Mouse (Mus musculus) spleen, postnatal 36 days (tissue): ENCODE data around the gene Gm5800.
"Not testable (repeated sequence)": the region's sequence is repeated elsewhere in the genome, so short reads cannot be mapped to it uniquely, and the experiment has no call there.

Source experiments
- DNase-seq, 2 experiments: peaks; one replicate each; pipeline ENCODE4 v3.0.0; 2022; ENCODE audit warnings: low spot score in 2 of 2, mixed read lengths in 1 of 2

Gene Gm5800

DNA sequence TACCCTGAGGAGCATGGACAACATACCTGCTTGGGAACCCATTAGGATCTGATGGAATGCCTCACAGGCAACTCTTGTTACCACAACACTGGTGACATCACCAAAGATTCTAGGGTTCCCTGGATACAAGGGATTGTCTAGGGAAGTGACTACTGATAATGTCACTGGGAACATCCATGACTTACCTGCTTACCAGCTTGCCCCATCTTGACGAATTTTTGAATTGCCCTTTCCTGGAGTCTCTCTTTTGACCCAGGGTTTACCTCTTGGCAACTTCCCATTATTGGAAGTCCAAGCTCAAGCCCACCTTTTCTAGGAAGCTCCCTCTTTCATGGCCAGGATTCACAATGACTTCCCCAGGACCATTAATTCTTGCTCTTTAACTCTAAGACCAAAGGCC is at the start of gene Gm5800:
TSS of gene Gm5800 (minus strand) at position 101 of the 400 bp plus-strand sequence.
- no peak for DNase-seq

DNA sequence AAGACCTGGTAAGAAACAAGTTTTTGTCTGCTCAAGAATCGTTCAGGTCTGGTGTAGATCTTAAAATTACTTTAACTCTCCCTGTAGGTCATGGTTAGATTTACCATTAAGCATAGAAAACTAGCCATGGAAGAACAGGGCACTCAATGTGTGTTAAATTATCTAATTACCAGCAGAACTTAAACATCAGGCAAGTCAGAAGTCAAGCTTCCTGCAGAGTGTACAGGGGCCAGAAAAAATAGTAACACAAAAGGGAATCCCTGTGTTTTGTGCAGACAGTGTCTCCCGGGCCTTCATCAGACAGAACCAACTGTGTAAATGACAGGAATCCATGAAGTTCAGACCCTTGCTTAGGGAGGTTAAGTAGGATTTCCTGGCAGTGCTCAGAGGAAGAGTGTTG is 39.0 kb upstream of the Gm5800 start:
- DNase-seq, result no peak

DNA sequence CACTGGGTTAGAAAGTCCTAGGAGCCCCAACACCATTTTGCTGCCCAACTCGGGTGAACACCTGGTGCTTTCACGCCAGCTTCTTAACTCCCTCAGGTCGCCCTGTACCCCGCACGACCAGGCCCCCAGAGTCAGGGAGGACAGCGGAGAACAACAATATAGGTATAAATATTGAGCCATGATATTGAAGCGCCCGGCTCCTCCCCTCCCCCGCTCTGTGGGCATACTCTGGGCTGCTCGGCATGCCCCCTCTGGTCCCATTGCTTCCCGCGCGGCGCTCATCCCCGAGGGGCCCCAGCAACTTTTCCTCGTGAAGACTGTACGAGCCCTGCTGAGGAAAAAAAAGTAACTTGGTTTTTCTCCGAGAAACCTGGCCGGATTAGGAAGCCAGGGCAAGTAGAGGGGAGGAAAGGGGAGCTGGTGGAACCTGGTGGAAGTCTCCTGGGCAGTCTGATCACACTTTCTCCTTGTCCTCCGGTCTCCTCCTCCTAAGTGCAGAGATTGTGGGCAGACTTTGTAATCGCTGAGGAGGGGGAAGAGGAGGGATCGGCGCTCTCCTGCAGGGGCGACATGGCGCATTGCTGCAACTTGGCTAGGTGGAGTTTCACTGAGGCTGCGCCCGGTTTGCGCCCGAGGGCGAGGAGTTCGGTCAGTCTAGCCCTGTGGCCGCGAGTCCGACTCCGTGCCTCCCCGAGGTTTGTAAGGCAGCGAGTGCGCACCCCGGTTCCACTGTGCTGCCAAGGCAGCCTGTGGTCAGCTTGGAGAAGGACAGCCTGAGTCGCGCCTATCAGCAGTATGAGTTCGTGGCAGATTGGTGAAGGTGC is 23.6 kb upstream of the Gm5800 start:
- DNase-seq, result no peak

DNA sequence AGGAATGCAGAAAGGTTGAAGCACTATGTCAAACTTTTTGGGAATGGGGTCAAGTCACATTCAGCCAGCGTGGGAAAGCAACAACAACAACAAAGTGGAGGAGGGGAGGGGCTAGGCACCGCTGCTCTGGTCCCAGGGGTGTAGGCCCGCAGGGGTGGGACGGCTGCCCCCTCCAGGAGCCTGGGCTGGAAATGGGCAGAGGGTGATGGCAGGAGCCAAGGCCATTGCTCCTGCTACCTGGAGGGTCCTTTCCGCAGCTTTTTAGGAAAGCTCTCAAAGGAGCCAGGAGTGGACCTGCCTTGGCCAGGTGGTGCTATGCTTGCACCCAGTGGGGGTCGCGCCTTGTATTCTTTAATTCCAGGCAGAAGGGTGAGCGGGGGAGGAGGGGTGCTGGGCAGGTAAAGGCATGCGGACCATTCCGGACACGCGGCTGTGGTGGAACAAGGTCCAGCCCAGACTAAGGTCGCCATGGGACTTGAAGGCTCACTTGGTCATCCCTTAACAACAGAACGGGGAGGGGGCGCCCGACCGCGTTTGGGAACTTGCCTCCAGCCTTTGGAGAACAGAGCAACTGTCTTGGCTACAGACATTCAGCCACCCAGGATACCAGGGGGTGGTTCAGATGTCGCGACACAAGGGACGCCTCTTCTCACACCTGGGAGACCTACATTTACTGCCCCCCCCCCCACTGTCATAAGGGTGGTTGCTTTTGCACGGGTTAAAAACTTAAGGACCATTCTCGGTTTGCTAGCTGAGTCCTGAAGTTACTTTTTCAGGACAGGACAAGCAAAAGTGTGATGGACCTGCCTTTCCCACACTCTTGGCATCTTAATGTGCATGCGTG is 22.4 kb upstream of the Gm5800 start:
- DNase-seq, result no peak

- no peak for DNase-seq
Measured at GRCm38 (mm10) chr14:51738411-51739149, 21.6 kb upstream of the Gm5800 start.

DNA sequence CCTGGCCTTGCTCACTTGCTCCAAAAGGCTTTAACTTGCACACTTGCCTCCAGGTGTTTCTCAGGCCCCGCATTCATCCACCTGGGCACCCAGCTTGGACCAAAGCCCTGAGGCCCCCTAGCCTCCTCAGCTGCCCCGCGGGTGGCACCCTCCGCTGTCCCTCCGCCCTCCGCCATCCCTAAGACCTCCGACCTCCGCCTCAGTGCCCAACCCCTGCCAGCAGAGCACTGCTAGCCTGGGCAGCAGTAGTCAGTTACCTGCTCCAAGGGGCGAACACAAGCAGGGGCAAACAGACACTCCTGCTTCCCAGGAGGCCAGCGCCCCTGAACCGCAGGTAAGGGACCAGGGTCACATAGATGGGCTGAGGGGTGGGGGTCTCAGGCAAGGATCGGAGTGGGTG is 21.0 kb upstream of the Gm5800 start:
- no peak for DNase-seq

DNA sequence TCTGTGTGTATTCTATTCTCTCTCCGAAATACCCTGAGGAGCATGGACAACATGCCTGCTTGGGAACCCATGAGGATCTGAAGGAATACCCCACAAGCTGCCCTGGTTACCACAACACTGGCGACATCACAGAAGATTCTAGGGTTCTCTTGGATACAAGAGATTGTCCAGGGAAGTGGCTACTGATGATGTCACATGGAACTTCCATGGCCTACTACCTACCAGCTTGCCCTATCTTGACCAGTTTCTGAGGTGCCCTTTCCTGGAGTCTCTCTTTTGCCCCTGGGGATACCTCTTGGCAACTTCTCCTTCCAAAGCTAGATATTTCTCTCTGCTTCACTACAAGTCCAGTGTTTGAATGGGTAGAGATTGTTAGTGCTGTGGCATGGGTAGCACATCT is 21.6 kb downstream of the Gm5800 start, which contains the start of gene Gm17079:
TSS of gene Gm17079 (minus strand) at position 101 of the 400 bp plus-strand sequence.
- not testable (repeated sequence) for DNase-seq

DNA sequence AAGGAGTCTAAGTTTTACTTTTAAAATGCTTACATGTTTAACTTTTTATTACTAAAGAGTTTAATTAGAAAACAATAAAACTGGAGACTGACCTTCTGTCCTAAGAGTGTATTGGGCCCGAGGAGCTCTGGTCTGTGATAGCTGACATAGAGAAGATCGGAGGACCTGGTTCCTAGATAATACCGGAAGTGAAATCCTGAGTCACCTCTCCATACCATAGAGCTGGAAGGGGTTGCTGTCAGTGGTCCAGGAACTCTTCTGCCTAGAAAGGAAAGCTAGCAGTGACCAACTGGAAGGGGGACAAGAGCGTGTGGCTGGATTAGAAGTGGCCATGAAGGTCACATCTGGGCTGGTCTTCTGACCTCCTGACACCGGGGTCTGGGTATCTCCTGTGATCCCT is 39.7 kb downstream of the Gm5800 start:
- no peak for DNase-seq
